Mouse (Mus musculus) CH12.LX (cell line): ENCODE measurements around the gene Gm20390. TPM values are rescaled to one million over a fixed set of nuclear protein-coding genes. Genes with fewer than 3 reads are reported as not detected.
"Not testable (repeated sequence)": the region's sequence is repeated elsewhere in the genome, so short reads cannot be mapped to it uniquely, and the experiment has no call there.

Experiments used
- DNase-seq: peaks from one replicate; pipeline ENCODE4 v3.0.0-alpha.2; 2013; ENCODE audit errors: extremely low read depth
- H3K27ac ChIP-seq: 2 replicates; pipeline ENCODE4 v1.5.1; 2012; ENCODE audit warnings: low read depth, mild to moderate bottlenecking, control low read depth, moderate library complexity; ENCODE audit not compliant: insufficient read depth
- H3K27me3 ChIP-seq: replicated peaks from 2 replicates; pipeline ENCODE3; 2012; ENCODE audit warnings: inconsistent platforms
- H3K36me3 ChIP-seq, 2 experiments: replicated peaks in 1 of 2; 2 replicates each; pipeline versions ENCODE3 to v1.6.1; 2012; ENCODE audit warnings: inconsistent platforms in 1 of 2, low read length in 1 of 2, mild to moderate bottlenecking in 1 of 2, mixed read lengths in 1 of 2, moderate library complexity in 1 of 2; ENCODE audit not compliant: control insufficient read depth in 1 of 2, insufficient read depth in 1 of 2
- H3K4me1 ChIP-seq, 2 experiments: 2 replicates each; pipeline ENCODE4 v1.6.1; 2012; ENCODE audit warnings: inconsistent platforms in 1 of 2, moderate library complexity in 1 of 2; ENCODE audit not compliant: insufficient read depth in 2 of 2, control insufficient read depth in 1 of 2
- H3K4me2 ChIP-seq: 2 replicates; pipeline ENCODE4 v1.6.1; 2012; ENCODE audit warnings: low read depth, mild to moderate bottlenecking, control low read depth; ENCODE audit not compliant: poor library complexity, insufficient read depth, severe bottlenecking
- H3K4me3 ChIP-seq, 3 experiments: fragments of 150-350 bp in 1 of 3; sonication (generic) in 1 of 3; replicated peaks in 1 of 3; 2 replicates each; pipeline versions ENCODE3 to v1.5.1; 2011 to 2012; ENCODE audit warnings: low read depth in 2 of 3, low read length in 2 of 3, mild to moderate bottlenecking in 2 of 3, moderate library complexity in 2 of 3, control low read depth in 1 of 3, improper control_type of control experiment in 1 of 3, inconsistent platforms in 1 of 3, mixed read lengths in 1 of 3; ENCODE audit not compliant: poor library complexity in 1 of 3
- H3K79me2 ChIP-seq: replicated peaks from 2 replicates; pipeline ENCODE4 v1.6.1; 2012; ENCODE audit warnings: mild to moderate bottlenecking, moderate library complexity; ENCODE audit not compliant: control insufficient read depth, poor library complexity, insufficient read depth, severe bottlenecking; ENCODE audit errors: extremely low read depth
- H3K9ac ChIP-seq: 2 replicates; pipeline ENCODE4 v1.6.1; 2012; ENCODE audit warnings: low read depth, mild to moderate bottlenecking, control low read depth, moderate library complexity; ENCODE audit not compliant: insufficient read depth
- H3K9me3 ChIP-seq: replicated peaks from 2 replicates; pipeline ENCODE3; 2012; ENCODE audit warnings: low read length, inconsistent platforms, mixed read lengths
- CHD2 ChIP-seq: IDR thresholded peaks from 2 replicates; pipeline ENCODE4 v1.6.1; 2011; ENCODE audit warnings: low read length, improper control_type of control experiment
- CTCF ChIP-seq, 2 experiments: IDR thresholded peaks in 1 of 2; conservative IDR thresholded peaks in 1 of 2; 2 replicates each; pipeline ENCODE4 v1.5.1; 2011 to 2012; ENCODE audit warnings: low read depth in 2 of 2, low read length in 2 of 2, improper control_type of control experiment in 1 of 2, inconsistent platforms in 1 of 2, mild to moderate bottlenecking in 1 of 2, moderate library complexity in 1 of 2
- ELF1 ChIP-seq: IDR thresholded peaks from 2 replicates; pipeline ENCODE4 v1.6.1; 2014; ENCODE audit warnings: low read depth, mild to moderate bottlenecking, inconsistent platforms, low read length, improper control_type of control experiment
- EP300 ChIP-seq: IDR thresholded peaks from 2 replicates; pipeline ENCODE4 v1.6.1; 2011; ENCODE audit warnings: low read length, improper control_type of control experiment
- ETS1 ChIP-seq: conservative IDR thresholded peaks from 2 replicates; pipeline ENCODE4 v1.6.1; 2012; ENCODE audit warnings: low read depth, mild to moderate bottlenecking, inconsistent platforms, low read length, improper control_type of control experiment, moderate library complexity
- MXI1 ChIP-seq: IDR thresholded peaks from 2 replicates; pipeline ENCODE4 v1.6.1; 2011; ENCODE audit warnings: mild to moderate bottlenecking, low read depth, low read length, improper control_type of control experiment
- MYC ChIP-seq: IDR thresholded peaks from 2 replicates; pipeline ENCODE4 v1.6.1; 2011; ENCODE audit warnings: low read depth, mild to moderate bottlenecking, improper control_type of control experiment, low read length
- NELFE ChIP-seq: IDR thresholded peaks from 2 replicates; pipeline ENCODE4 v1.6.1; 2011; ENCODE audit warnings: low read depth, low read length, improper control_type of control experiment
- PAX5 ChIP-seq: IDR thresholded peaks from 2 replicates; pipeline ENCODE4 v1.6.1; 2012; ENCODE audit warnings: low read length, inconsistent platforms, mixed read lengths
- POLR2A ChIP-seq: IDR thresholded peaks from 2 replicates; pipeline ENCODE4 v1.6.1; 2011; ENCODE audit warnings: low read depth, mild to moderate bottlenecking, improper control_type of control experiment, low read length
- SIN3A ChIP-seq: IDR thresholded peaks from 2 replicates; pipeline ENCODE4 v1.6.1; 2012; ENCODE audit warnings: low read length, improper control_type of control experiment, inconsistent platforms
- SMC3 ChIP-seq: IDR thresholded peaks from 2 replicates; pipeline ENCODE4 v1.6.1; 2011; ENCODE audit warnings: low read depth, low read length, improper control_type of control experiment
- dilution Hi-C: fragments of 300-500 bp; cut with MboI; formaldehyde crosslinking; loops from 2 replicates; pipeline ENCODE4 v1.14.3; 2020; ENCODE audit warnings: low sequenced_read_pairs; ENCODE audit not compliant: extremely low pct_unique_long_range_greater_than_20kb, extremely low pct_ligation_motif_present
- in situ Hi-C: fragments of 300-500 bp; cut with MboI; formaldehyde crosslinking; loops from 3 replicates; pipeline ENCODE4 v1.14.3; 2019; ENCODE audit warnings: low sequenced_read_pairs, low pct_ligation_motif_present, low pct_unique_long_range_greater_than_20kb, mixed read lengths
- polyA plus RNA-seq: library from polyadenylated mRNA; unstranded; fragments of >175 nt; gene quantifications from 2 replicates; pipeline ENCODE4 v1.2.1, GENCODE M21; 2012; ENCODE audit warnings: low read depth; ENCODE audit not compliant: insufficient read length
- total RNA-seq, 2 experiments: library from RNA; depleted of rRNA; stranded (reverse); fragments of 300-350 nt in 1 of 2; fragments of >200 nt in 1 of 2; gene quantifications; 2 replicates each; pipeline ENCODE4 v1.2.3; 2012 to 2014

Gm20390 gene
- total and polyA plus RNA-seq, 3 experiments, result 136 to 717 (median 691) TPM

DNA sequence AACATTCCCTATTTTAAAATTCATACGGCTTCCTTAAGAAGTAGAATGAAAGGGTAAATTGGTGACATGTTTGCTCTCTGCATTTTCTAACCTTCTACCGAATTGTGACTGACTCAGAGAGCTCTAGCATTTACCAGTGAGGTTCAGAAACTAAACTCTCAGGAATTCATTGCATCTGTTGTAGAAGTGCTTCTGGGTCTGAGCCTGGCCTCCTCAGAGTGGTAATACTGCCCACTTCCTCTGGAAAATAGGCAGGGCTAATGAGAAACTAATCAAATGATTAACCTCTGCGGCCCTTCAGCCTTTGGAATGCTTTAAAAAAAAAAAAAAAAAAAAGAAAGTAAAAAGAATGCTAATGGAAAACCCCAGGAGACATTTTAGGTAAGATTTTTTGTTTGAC is 23.1 kb downstream of the Gm20390 start:
- H3K9ac ChIP-seq, result no peak overlapping the region
- H3K79me2 ChIP-seq, result no peaks in the 10 kb centered on the region
- no peak for DNase-seq
- H3K27me3 ChIP-seq, result no peaks in the 10 kb centered on the region
- no peak overlapping the region for H3K4me3 ChIP-seq
- TF ChIP-seq SIN3A, result no peak
- TF ChIP-seq CTCF (conservative IDR thresholded peaks at IDR 0.05 in 1 of 2, IDR thresholded peaks at IDR 0.05 in 1 of 2; ENCODE audit: low read depth in 2 of 2, low read length in 2 of 2), result no peak
- no peak for TF ChIP-seq POLR2A
- no peak for TF ChIP-seq PAX5
- TF ChIP-seq CHD2, result no peak
- H3K36me3 ChIP-seq, result peaks cover 32 to 74% of the 10 kb centered on the region in 2 experiments
- H3K4me1 ChIP-seq, result peaks cover 4 to 16% of the 10 kb centered on the region in 2 experiments; a peak in 3 of 4 replicates
- no peak overlapping the region for H3K27ac ChIP-seq
- dilution Hi-C loops (no loop called here), in situ Hi-C loops (no loop called here)
- no peak overlapping the region for H3K4me2 ChIP-seq
- no peaks in the 10 kb centered on the region for H3K9me3 ChIP-seq

DNA sequence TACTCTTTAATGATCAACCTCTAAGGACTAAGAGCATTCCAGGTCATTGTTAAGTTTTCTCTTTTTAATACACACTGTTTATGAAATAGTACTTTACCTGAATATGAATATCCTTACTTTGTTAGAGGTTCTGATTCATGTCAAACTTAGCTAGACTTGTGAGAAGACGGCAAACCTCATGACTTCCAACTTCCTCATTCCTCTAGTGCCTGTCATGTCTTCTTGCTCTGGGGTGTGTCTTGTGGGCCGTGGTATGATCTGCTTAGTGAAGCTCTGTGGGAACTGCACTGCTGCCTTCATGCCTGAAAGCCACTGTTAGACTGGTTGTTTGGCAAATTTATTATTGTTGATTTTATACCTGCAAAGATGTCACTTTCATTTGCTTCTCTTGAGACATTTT is 27.2 kb downstream of the Gm20390 start:
- peak; percentile 74 for DNase-seq
- no peaks in the 10 kb centered on the region for H3K9me3 ChIP-seq
- peaks cover 4 to 22% of the 10 kb centered on the region in 2 experiments; a peak in 3 of 4 replicates for H3K4me1 ChIP-seq
- TF ChIP-seq ELF1 (peak; percentile 58), MYC (peak; percentile 40; the same call in 1 of the 2 replicates), MXI1 (peak; percentile 61; the same call in 1 of the 2 replicates), EP300 (no peak; the same call in 1 of the 2 replicates)
- H3K4me2 ChIP-seq, result no peak overlapping the region
- H3K27ac ChIP-seq, result peak overlapping the region; percentile 31; the same call in 1 of the 2 replicates
- dilution Hi-C loops (no loop called here), in situ Hi-C loops (no loop called here)
- no peaks in the 10 kb centered on the region for H3K79me2 ChIP-seq
- no peak overlapping the region for H3K4me3 ChIP-seq
- no peak overlapping the region for H3K9ac ChIP-seq
- H3K27me3 ChIP-seq, result no peaks in the 10 kb centered on the region
- peaks cover 30 to 77% of the 10 kb centered on the region in 2 experiments for H3K36me3 ChIP-seq

DNA sequence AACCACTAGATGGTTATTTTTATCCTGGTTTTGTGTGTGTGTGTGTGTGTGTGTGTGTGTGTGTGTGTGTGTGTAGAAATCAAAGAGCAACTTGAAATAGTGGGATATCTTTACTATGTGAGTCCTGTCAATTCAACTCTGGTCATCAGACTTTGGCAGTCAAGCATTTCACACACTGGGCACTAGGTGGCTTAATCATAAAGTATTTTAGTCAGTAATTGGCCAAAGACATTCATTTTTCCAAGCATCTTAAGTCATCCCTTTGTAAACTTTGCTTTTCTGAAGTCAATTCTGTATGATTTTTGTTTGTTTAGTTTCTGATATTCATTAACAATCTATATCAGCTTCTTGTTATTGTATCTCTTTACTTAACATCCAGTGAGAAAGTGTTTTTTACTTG is 39.0 kb downstream of the Gm20390 start:
- Histone ChIP-seq H3K36me3 (peaks cover 54 to 85% of the 10 kb centered on the region in 2 experiments), H3K9ac (no peak overlapping the region), H3K4me3 (no peak overlapping the region), H3K27ac (no peak overlapping the region), H3K9me3 (no peaks in the 10 kb centered on the region), H3K4me1 (no peaks in the 10 kb centered on the region), H3K27me3 (no peaks in the 10 kb centered on the region), H3K4me2 (no peak overlapping the region), H3K79me2 (no peaks in the 10 kb centered on the region)
- no peak for DNase-seq
- in situ Hi-C loops, result no loop called here
- dilution Hi-C loops, result no loop called here
- TF ChIP-seq CTCF (conservative IDR thresholded peaks at IDR 0.05 in 1 of 2, IDR thresholded peaks at IDR 0.05 in 1 of 2; ENCODE audit: low read depth in 2 of 2, low read length in 2 of 2) (peak in 1 of 2 experiments; percentile 45; a peak in 2 of 4 replicates), SMC3 (peak; percentile 6; the same call in 1 of the 2 replicates), ETS1 (no peak), ELF1 (no peak), NELFE (no peak)

DNA sequence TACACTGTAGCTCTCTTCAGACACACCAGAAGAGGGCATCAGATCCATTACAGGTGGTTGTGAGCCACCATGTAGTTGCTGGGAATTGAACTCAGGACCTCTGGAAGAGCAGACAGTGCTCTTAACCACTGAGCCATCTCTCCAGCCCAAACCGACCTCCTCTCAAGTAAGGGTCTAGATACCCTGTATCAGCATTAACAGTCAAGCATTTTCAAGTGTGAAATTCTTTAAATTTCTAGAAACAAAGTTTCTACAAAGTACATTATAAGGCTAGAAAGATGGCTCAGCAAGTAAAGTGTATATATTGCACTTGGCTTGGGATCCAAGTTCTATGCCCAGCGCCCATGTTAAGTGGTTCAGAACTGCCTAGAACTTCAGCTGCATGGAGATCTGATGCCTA is 53.1 kb downstream of the Gm20390 start:
- H3K27ac ChIP-seq, DNase-seq, H3K4me3 ChIP-seq, H3K79me2 ChIP-seq, H3K4me2 ChIP-seq, dilution Hi-C loops, H3K9ac ChIP-seq, H3K9me3 ChIP-seq, H3K27me3 ChIP-seq, in situ Hi-C loops: not testable (repeated sequence)
- Histone ChIP-seq H3K4me1 (peaks cover 8 to 18% of the 10 kb centered on the region in 2 experiments), H3K36me3 (peaks cover 50 to 90% of the 10 kb centered on the region in 2 experiments)
